Mouse (Mus musculus) liver, postnatal 0 days (tissue): ENCODE measurements around the gene Gpr65. TPM values are rescaled to one million over a fixed set of nuclear protein-coding genes. Genes with fewer than 3 reads are reported as not detected.

Source experiments
- ATAC-seq: fragments of 200-750 bp; cut with Nextera tagmentation; 2 replicates; pipeline ENCODE4 v1.8.0; 2017; ENCODE audit warnings: mild to moderate bottlenecking, moderate library complexity
- DNase-seq: peaks from one replicate; pipeline ENCODE4 v3.0.0-alpha.2; 2016
- H3K27ac ChIP-seq: fragments of 300-500 bp; sonication (generic); 2 replicates; pipeline ENCODE4 v1.5.1; 2014; ENCODE audit warnings: antibody characterized with exemption, moderate library complexity, mild to moderate bottlenecking, low read depth
- H3K27me3 ChIP-seq: fragments of 300-500 bp; sonication (generic); 2 replicates; pipeline ENCODE4 v1.6.1; 2014; ENCODE audit warnings: low read length, control low read depth, mixed read lengths; ENCODE audit not compliant: insufficient read depth
- H3K36me3 ChIP-seq: fragments of 300-500 bp; sonication (generic); replicated peaks from 2 replicates; pipeline ENCODE4 v1.6.1; 2014; ENCODE audit warnings: mild to moderate bottlenecking, control low read depth, low read length, moderate library complexity, mixed read lengths; ENCODE audit not compliant: insufficient read depth
- H3K4me1 ChIP-seq: fragments of 300-500 bp; sonication (generic); 2 replicates; pipeline ENCODE4 v1.6.1; 2014; ENCODE audit warnings: antibody characterized with exemption, mild to moderate bottlenecking, control low read depth; ENCODE audit not compliant: insufficient read depth
- H3K4me2 ChIP-seq: fragments of 300-500 bp; sonication (generic); 2 replicates; pipeline ENCODE4 v1.6.1; 2014; ENCODE audit warnings: low read depth, mild to moderate bottlenecking, low read length, moderate library complexity, mixed read lengths
- H3K4me3 ChIP-seq: fragments of 300-500 bp; sonication (generic); 2 replicates; pipeline ENCODE4 v1.5.1; 2014; ENCODE audit warnings: low read depth, low read length
- H3K9ac ChIP-seq: fragments of 300-500 bp; sonication (generic); replicated peaks from 2 replicates; pipeline ENCODE4 v1.6.1; 2014; ENCODE audit warnings: mild to moderate bottlenecking, moderate library complexity
- H3K9me3 ChIP-seq: fragments of 300-500 bp; sonication (generic); 2 replicates; pipeline ENCODE4 v1.6.1; 2016; ENCODE audit warnings: mild to moderate bottlenecking, control low read depth, low read length, mixed read lengths
- CTCF ChIP-seq: sonication (generic); IDR thresholded peaks from 2 replicates; pipeline ENCODE4 v1.5.1; 2016; ENCODE audit warnings: antibody characterized with exemption, low read depth
- EP300 ChIP-seq: IDR thresholded peaks from 2 replicates; pipeline ENCODE4 v1.6.1; 2016; ENCODE audit warnings: antibody characterized with exemption, low read depth, mild to moderate bottlenecking
- WGBS: fragments of 180-500 bp; shearing (Covaris S2); extraction: QIAGEN DNeasy Blood & Tissue Kit; methylation state at CpG from one replicate; pipeline ENCODE4 v1.1.7; 2014; ENCODE audit not compliant: insufficient replicate concordance; 5-methylcytosine and 5-hydroxymethylcytosine counted together
- polyA plus RNA-seq: library from polyadenylated mRNA; unstranded; fragments of >200 nt; fragmentation: Nextera tagmentation; extraction: Ambion mirVana; gene quantifications from 2 replicates; pipeline ENCODE4 v1.2.1, GENCODE M21; 2015

The Gpr65 gene
- polyA plus RNA-seq, 1 experiment from 2014 or later: 5.1 TPM

GRCm38 (mm10) chr12:98280530-98280929 lies 12.1 kb downstream of the Gpr65 start:
- 30% methylated on average over 5 of the region's 5 CpGs for WGBS
- Histone ChIP-seq H3K27me3 (no peaks in the 10 kb centered on the region), H3K36me3 (no peaks in the 10 kb centered on the region), H3K9me3 (no peaks in the 10 kb centered on the region), H3K9ac (no peak overlapping the region), H3K27ac (no peak overlapping the region), H3K4me3 (no peak overlapping the region), H3K4me1 (no peaks in the 10 kb centered on the region), H3K4me2 (no peak overlapping the region)
- TF ChIP-seq EP300 (no peak), CTCF (peak; percentile 88)
- DNase-seq (peak; percentile 54), ATAC-seq (no peak)

DNA sequence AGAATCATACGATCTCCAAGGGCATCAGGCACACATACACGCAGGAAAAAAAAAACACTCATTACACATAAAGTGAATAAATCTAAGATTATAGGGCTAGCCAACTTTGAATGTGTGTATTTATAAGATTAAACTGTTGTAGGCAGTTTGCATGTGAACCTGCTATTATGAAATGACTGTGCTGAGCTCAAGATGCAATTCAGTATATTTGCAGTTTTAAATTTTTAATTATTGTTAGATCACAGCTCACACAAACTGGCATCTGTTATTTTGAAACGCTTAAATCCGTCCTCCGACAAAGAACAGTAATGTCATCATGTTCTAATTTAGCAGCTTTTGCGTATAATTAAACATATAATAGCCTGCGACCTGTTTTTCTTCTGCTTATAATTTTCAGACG lies 12.6 kb downstream of the Gpr65 start:
- TF ChIP-seq EP300: no peak
- TF ChIP-seq CTCF: no peak
- ATAC-seq: no peak
- Histone ChIP-seq H3K27me3 (no peaks in the 10 kb centered on the region), H3K4me2 (no peak overlapping the region), H3K36me3 (no peaks in the 10 kb centered on the region), H3K9ac (no peak overlapping the region), H3K27ac (no peak overlapping the region), H3K4me3 (no peak overlapping the region), H3K4me1 (no peaks in the 10 kb centered on the region), H3K9me3 (no peaks in the 10 kb centered on the region)
- no peak for DNase-seq
- 69% methylated on average over 8 of the region's 8 CpGs for WGBS

GRCm38 (mm10) chr12:98282776-98283486 lies 14.5 kb downstream of the Gpr65 start:
- Histone ChIP-seq H3K27me3 (no peaks in the 10 kb centered on the region), H3K27ac (peak overlapping the region; percentile 64), H3K36me3 (no peaks in the 10 kb centered on the region), H3K9me3 (no peaks in the 10 kb centered on the region), H3K4me2 (0 out of 2 replicates have a peak overlapping the region, but pooled peaks have one; percentile 26), H3K4me3 (no peak overlapping the region), H3K9ac (no peak overlapping the region), H3K4me1 (no peaks in the 10 kb centered on the region)
- ATAC-seq (peak; percentile 65), DNase-seq (no peak)
- WGBS: 53% methylated on average over 14 of the region's 14 CpGs
- TF ChIP-seq EP300 (no peak), CTCF (no peak)

- H3K4me1 ChIP-seq: no peaks in the 10 kb centered on the region
- 0 out of 2 replicates have a peak overlapping the region, but pooled peaks have one; percentile 26 for H3K4me2 ChIP-seq
- H3K36me3 ChIP-seq: no peaks in the 10 kb centered on the region
- no peak for TF ChIP-seq EP300
- TF ChIP-seq CTCF: peak; percentile 45
- no peak overlapping the region for H3K9ac ChIP-seq
- peak overlapping the region; percentile 64 for H3K27ac ChIP-seq
- ATAC-seq (peak; percentile 41), DNase-seq (no peak)
- 58% methylated on average over 3 of the region's 3 CpGs for WGBS
- H3K4me3 ChIP-seq: no peak overlapping the region
- H3K9me3 ChIP-seq: no peaks in the 10 kb centered on the region
- no peaks in the 10 kb centered on the region for H3K27me3 ChIP-seq
Measured at GRCm38 (mm10) chr12:98283487-98283860, 15.0 kb downstream of the Gpr65 start.

DNA sequence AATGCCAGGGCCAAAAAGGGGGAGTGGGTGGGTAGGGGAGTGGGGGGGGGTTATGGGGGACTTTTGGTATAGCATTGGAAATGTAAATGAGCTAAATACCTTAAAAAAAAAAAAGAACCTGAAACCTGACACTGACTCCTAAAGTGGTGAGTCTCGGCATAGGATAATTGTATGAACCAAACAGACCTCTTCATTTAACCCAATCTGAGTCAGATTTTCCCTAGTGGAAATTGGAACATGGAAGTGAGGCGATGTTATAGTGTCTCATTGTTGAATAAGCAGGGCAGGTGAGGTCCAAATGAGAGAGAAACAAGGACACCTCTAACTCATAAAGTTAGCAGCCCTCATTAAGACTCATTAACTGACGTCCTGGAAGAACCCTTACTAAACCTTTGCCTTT lies 16.0 kb downstream of the Gpr65 start:
- Histone ChIP-seq H3K4me2 (no peak overlapping the region), H3K9me3 (no peaks in the 10 kb centered on the region), H3K4me1 (no peaks in the 10 kb centered on the region), H3K27me3 (no peaks in the 10 kb centered on the region), H3K9ac (no peak overlapping the region), H3K27ac (no peak overlapping the region), H3K4me3 (no peak overlapping the region), H3K36me3 (no peaks in the 10 kb centered on the region)
- TF ChIP-seq EP300: no peak
- TF ChIP-seq CTCF: no peak
- WGBS: 78% methylated on average over 3 of the region's 3 CpGs
- DNase-seq (no peak), ATAC-seq (no peak)

- H3K4me2 ChIP-seq: no peak overlapping the region
- TF ChIP-seq EP300: no peak
- TF ChIP-seq CTCF: no peak
- no peaks in the 10 kb centered on the region for H3K4me1 ChIP-seq
- no peak overlapping the region for H3K27ac ChIP-seq
- no peak overlapping the region for H3K9ac ChIP-seq
- H3K9me3 ChIP-seq: no peaks in the 10 kb centered on the region
- 67% methylated on average over 3 of the region's 3 CpGs for WGBS
- H3K36me3 ChIP-seq: no peaks in the 10 kb centered on the region
- H3K4me3 ChIP-seq: no peak overlapping the region
- ATAC-seq (no peak), DNase-seq (no peak)
- H3K27me3 ChIP-seq: no peaks in the 10 kb centered on the region
Measured at GRCm38 (mm10) chr12:98290475-98290874, 22.0 kb downstream of the Gpr65 start.

DNA sequence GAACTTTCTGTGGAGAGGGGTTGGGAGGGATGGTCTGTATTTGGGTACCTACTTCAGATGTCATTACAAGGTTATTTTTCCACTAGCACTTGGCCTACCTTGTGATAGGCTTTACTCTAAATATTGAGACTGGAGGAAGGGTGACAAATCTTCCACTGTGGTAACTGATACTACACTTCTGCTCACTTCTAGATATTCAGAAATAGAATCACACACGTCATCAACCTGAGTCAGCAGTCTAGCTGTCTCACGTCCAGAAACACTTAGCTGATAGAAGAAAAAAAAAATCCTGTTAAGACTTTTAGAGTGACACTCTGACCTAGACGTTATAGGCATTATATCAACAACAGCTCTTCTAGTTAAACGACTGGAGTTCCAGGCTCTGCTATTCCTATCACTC lies 23.8 kb downstream of the Gpr65 start:
- ATAC-seq (no peak), DNase-seq (no peak)
- H3K36me3 ChIP-seq: no peaks in the 10 kb centered on the region
- no peaks in the 10 kb centered on the region for H3K4me1 ChIP-seq
- no peaks in the 10 kb centered on the region for H3K9me3 ChIP-seq
- TF ChIP-seq CTCF (no peak), EP300 (no peak)
- H3K9ac ChIP-seq: no peak overlapping the region
- no peak overlapping the region for H3K4me3 ChIP-seq
- no peak overlapping the region for H3K4me2 ChIP-seq
- no peaks in the 10 kb centered on the region for H3K27me3 ChIP-seq
- WGBS: 47% methylated on average over 4 of the region's 4 CpGs
- no peak overlapping the region for H3K27ac ChIP-seq
